Mouse (Mus musculus) adrenal gland, postnatal 25 days (tissue): Measurements from ENCODE around the gene Satb1. TPM values are rescaled to one million over a fixed set of nuclear protein-coding genes. Genes with fewer than 3 reads are reported as not detected.

Experiments
- DNase-seq: peaks from one replicate; pipeline ENCODE4 v3.0.0; 2021; ENCODE audit warnings: mixed read lengths
- total RNA-seq: library from RNA; stranded (reverse); gene quantifications from 2 replicates; pipeline ENCODE4 v1.2.3, GENCODE M21; 2021

Gene Satb1
- total RNA-seq, 1 experiment from 2014 or later: 27.1 TPM

- no peak for DNase-seq
Measured at GRCm38 (mm10) chr17:51777813-51778212, 55.3 kb downstream of the Satb1 start.

GRCm38 (mm10) chr17:51775070-51775881 lies 57.8 kb downstream of the Satb1 start:
- DNase-seq: no peak

DNA sequence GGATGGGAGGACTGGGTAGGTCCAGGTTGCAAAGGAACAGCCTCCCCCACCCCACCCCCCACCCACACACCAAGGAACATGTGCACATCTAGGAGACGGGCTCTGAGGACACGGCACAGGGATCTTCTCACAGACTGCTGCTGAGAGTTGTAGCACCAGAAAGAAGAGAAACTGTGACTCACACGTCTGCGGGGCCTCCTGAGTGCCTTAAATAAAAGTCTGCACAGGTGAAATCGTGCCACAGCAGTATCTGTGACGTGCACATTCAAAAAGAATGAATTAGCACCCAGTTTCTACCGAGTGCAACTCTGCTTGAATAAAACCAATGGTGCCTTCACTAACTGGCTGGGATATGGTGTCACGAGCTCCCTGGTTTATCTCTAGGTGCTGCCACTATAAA lies 69.5 kb downstream of the Satb1 start:
- DNase-seq: no peak

DNA sequence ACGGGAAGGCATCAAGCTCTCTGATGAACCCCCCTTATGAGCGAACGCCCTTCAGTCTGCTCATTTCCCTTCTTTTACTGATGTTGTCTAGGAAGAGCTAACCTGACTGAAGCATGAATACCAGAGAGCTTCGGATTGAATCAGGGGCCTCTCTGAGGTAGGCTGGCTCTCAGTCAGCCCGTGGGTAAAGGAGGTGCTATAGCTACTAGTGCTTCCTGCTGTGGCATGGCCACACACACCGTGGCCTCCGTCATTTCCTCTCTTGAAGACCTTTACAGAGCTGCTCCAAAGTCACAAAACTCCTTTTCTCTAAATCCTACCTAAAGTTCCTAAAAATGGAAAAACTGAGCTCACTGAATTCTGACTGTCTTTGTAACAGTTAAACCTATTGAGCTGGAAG lies 70.6 kb downstream of the Satb1 start:
- DNase-seq: no peak

DNA sequence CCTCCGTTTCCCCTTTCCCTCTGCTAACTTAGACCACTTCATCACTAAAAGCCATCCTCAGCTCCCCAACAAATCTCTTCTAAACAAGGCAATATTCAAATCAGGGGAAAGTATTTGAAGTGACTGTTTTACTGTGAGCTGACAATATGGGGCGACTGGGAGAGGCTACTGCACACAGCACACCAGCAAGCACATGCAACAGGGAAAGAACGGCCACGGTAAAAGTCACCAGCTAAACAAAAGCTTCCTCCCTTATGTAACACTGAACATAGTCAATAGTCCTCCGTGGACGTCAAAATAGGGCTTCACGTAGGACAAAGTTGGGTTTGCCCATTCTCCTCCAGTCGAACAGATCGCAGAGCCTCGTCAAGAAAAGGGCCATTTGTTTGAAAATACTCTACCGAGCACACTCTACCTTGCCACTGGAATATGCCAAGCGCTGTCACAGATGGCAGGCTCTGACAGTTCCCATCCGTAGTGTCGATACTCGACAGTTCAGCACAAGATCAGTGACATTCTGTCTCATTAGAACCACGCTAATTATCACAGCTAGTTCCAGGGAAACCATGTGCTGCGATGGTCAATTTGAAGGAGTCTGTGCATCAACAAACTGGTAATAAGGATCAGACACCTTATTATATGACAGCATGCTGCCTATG lies 72.0 kb downstream of the Satb1 start:
- DNase-seq: no peak

- DNase-seq: no peak
Measured at GRCm38 (mm10) chr17:51760251-51760887, 72.7 kb downstream of the Satb1 start.

GRCm38 (mm10) chr17:51759509-51759908 lies 73.6 kb downstream of the Satb1 start:
- DNase-seq: no peak

DNA sequence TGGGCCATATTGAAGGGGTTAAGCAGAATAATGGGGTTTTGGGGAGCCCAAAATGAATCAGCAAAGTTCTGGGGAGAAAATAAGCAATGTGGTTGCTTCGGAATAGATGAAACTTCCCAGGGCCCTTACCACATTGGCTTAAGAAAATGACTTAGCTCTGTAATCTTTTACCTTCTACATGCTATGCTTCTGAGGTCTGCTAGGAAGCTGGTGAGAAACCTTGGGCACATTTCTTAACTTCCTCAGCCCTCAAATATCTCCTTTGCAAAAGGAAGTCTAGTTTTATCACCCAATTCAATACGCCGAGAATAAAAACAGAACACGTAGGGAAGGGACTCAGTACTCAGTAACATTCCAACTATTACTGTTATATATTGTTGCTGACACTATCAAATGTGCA lies 80.9 kb downstream of the Satb1 start:
- DNase-seq: no peak

DNA sequence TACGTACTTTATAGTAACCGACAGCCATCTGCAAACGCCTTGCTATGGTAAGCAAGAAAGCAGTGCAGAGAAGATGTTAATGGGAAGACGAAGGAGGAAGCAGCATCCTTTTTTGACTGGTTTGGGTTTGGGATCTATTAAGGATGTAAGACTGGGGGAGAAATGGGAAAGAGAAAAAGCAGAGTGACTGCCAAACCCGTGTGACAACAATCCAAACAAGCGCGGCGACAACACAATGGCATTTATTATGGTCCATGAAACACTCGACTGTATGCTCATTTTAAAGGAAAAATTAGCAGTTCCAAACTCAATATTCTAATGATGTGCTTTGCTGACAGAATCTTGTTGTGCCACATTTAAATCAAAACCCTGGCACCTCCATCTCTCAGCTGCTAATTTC lies 85.9 kb downstream of the Satb1 start:
- DNase-seq: no peak

DNA sequence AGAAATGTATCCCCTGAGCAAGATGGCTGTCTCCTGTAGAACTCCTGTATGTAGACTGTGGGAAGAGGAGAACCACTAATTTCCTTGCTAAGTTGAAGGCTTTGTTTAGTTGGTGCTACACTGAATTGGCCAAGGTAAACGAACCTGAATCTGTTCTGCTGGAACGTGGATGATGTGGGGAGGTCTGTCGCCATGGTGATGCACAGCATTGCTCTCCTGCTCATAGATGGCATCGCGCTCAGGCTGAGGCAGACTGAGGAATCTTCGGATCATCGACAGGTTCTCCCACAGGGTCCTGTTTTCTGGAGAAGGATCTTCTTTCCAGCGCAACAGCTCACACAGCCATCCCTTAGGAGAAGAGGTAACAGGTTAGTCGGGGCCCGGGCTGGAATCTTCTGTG lies 90.6 kb downstream of the Satb1 start:
- DNase-seq: no peak

DNA sequence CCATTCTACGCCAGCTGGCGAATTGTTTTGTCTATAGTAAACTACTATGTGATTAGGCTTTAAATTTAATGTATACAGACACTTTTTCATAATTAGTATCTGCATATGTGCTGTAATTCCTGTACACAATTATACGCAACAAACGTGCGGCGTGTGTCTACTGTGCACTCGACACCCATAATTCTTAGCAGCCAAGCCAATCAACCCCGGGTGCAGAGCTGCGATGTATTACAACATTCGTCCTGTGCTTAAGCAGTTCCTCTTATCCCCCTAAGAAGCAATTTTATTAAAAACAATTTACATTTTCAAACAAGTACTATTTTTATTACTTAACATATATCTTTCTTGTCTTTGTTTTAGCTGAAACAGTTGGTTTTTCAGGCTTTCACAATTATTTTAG lies 92.0 kb downstream of the Satb1 start:
- no peak for DNase-seq

- DNase-seq: no peak
Measured at GRCm38 (mm10) chr17:51740246-51740645, 92.8 kb downstream of the Satb1 start.

GRCm38 (mm10) chr17:51724486-51724885 lies 108.6 kb downstream of the Satb1 start:
- no peak for DNase-seq

DNA sequence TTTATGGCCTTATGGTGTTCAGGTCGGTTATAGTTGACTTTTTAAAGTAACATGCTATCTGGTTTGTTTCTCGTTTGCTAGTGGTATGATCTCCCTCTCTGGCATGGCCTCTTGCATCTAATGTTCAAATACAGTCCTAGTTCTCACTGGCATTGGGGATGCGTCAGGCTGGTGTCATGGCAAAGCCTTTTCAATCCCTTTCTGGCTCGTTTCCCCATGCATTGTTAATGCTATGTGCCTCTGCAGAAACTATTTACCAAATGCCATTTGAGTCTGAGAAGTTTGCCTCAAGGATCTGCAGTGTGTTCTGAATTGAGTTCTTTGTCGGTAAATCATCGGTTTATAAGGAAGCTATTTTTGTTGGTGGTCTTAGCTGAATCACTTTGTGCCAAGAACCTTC lies 137.4 kb downstream of the Satb1 start:
- DNase-seq: no peak

- no peak for DNase-seq
Measured at GRCm38 (mm10) chr17:51695271-51695670, 137.8 kb downstream of the Satb1 start.

DNA sequence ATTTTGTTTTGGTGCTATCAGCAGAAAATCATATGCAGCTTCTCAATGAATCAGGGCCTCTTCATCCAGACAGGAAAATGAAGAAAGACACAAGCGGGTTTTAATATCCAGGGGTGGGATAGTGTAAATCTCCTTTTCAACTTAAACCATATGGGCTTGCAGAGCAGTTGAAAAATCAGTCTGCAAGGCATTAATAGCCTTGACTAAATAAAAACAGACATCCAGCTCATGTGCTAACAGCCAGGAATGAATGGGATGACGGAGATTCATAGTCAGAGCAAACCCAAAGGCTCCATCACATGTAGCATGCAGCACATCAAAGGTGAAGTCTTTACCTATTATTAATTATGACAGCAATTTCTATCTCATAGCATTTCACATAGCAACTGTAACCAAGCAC lies 142.6 kb downstream of the Satb1 start:
- DNase-seq: no peak

- DNase-seq: no peak
Measured at GRCm38 (mm10) chr17:51687226-51687625, 145.9 kb downstream of the Satb1 start.
